Mouse (Mus musculus) common myeloid progenitor, adult 5-6 weeks (primary cell): ENCODE data around the gene Macrod2. TPM values are rescaled to one million over a fixed set of nuclear protein-coding genes. Genes with fewer than 3 reads are reported as not detected.

Source experiments
- ATAC-seq: replicated peaks from 2 replicates; pipeline ENCODE4 v1.8.0; 2016; ENCODE audit warnings: low read depth, mild to moderate bottlenecking, moderate TSS enrichment, inconsistent platforms; ENCODE audit not compliant: poor library complexity, severe bottlenecking
- total RNA-seq: library from RNA; stranded (forward); fragments of 200-1000, 187-1606 nt; gene quantifications from 2 replicates; pipeline ENCODE4 v1.2.3, GENCODE M21; 2017

The Macrod2 gene
- total RNA-seq, 1 experiment from 2014 or later = 10.0 TPM

- no peak for ATAC-seq
Observed at GRCm38 (mm10) chr2:142026721-142027120, 1631.6 kb downstream of the Macrod2 start.

DNA sequence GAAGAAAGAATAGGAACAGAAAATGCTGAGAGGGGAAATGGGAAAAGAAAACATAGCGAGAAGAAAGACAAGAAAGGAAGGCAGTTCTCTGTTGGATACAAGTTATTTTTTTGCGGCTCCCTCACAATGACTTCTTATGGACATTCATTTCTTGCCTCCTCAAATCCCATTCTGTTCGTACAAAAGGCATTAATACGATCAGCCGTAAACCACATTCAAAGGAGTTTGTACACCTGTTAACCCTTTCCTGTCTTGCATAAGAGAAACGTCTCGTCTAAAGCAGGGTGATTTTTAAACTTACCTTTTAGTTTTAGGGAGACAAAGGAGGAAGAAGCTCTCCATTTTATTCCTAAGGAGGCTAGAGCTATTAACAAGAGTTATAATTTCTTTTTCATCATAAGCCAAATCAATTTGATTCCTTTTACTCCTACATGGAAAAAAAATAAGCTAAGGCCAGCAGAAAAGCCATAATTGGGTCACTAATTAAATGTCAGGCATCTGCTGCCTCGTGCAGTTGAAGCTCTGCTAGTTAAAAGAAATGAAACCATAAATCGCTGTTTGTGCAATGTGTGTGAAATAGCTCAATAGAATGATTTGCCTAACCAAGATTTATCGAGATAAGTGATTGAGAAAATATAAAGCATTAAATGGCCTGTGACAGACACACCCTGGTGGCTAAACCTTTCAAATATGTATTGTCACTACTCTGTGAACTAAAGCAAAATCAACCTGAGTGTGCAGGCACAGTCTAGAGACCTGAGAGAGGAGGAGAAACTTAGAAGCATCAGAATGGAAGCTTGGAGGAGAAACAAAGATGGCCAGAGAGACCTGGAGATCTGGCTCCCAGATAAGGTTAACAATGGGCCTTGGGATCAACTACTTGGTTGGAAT is 1635.9 kb downstream of the Macrod2 start:
- no peak for ATAC-seq

GRCm38 (mm10) chr2:142055576-142055975 is 1660.5 kb downstream of the Macrod2 start:
- ATAC-seq = no peak

DNA sequence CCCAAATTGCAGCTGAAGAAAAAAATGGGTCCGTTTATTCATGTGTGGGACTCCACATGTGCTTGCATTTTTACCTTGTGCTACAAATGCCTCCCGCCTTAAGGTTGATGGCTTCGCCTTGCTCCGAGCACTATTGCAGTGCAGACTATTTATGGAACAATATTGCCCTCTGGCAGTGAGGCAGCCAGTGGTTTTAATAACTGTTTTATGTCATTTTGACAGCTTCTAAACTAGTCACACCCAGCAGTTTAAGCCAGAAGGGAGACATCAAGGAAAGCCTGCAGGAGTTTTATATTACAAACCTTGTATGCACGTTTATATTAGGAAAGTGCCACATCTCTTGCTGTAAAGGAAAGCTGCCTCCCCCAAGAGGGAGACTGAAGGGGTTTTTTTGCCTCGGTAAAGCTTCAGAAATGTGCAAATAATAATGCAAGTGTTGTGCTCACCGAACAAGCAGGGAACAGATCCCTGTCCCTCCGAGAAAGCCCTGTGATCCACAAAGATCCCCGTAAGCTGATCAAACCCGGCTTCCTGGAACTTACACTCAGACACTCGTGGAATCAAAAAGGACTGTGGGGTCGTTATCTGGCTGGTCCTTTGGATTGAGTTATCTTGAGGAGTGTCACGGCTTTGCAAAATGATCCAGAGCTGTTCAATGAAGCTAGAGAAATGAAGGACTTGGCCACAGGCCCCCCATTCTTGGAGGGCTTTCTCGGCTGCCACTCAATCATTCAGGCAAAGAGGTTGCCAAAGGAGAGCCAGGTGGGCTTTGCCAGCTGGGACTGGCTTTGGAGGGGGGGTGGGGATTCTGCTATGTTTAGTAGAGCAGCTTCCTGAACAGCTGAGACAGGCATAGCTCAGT is 1663.0 kb downstream of the Macrod2 start:
- no peak for ATAC-seq

- ATAC-seq = no peak
Observed at GRCm38 (mm10) chr2:142058751-142059090, 1663.6 kb downstream of the Macrod2 start.

GRCm38 (mm10) chr2:142108947-142109346 is 1713.8 kb downstream of the Macrod2 start:
- no peak for ATAC-seq

DNA sequence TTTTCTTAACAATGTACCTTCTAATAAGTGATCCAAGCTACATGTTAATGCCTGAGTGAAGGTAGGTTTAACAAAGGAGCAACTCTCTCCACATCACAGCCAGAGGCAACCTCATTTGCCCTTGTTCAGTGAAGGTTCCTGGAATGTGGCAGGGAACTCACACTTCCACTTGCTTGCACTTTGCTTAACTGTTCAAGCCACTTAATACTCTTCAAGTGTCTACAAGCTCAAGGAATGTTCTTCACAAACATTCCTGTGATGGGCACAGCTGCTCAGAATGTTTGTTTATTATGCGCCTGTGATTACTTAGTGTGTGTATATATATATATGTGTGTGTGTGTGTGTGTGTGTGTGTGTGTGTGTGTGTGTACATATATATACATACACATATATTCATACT is 1721.5 kb downstream of the Macrod2 start:
- no peak for ATAC-seq

DNA sequence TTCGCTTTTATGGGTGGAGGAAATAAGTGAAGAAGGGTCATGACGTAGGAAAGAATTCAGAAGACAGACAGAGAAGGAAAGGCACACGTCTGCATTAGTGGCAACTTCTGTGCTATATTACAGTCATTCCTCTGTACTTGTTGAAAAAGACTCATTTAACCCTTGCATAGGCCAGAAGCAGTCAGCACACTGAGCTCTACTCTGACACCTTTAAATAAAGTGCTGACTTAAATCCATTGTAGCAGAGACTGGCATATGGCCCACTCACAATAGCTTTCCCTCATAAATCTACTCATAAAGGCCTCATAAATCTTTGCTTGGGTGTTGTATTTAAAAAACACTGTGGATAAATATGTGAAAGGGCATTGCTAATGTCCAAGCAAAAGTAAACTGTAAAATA is 1733.0 kb downstream of the Macrod2 start:
- ATAC-seq = no peak

GRCm38 (mm10) chr2:142129166-142129565 is 1734.1 kb downstream of the Macrod2 start:
- ATAC-seq = no peak

- ATAC-seq = no peak
Observed at GRCm38 (mm10) chr2:142149310-142149709, 1754.2 kb downstream of the Macrod2 start.

DNA sequence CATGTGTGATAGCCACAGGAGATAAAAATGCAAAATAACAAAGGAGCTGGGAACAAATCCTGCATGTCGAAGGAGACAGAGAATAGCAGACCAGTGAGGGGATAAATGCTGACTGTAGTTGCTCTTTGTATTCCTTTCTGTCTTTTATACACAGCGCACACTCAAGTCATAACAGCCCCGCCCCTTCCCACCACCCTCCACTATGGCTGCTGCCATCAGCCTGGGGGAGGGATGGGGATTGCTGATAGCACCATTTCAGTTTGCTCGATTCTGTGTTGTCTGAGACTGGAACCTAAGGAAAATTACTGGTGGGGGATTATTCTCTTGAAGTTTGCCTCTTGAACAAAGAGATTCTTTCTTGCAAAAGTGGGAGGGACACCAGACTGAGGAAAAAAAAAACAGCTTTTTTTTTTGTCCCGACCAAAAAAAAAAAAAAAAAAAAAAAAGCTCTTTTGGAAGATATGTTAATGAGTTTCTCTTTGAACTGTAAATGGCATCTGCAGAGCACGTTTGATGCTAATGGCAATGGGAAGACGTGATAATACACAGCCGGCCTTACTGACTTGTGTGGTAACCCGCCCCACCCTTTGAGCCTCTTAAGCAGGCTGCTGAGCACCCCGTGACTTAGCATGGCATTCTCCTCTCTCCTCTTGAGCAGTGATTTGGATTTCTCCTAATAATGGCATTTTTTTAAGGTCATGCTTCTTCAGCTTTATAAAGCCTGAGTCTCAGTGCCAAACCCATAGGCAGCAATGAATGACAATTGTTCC is 1768.6 kb downstream of the Macrod2 start:
- no peak for ATAC-seq

GRCm38 (mm10) chr2:142169649-142170048 is 1774.5 kb downstream of the Macrod2 start:
- no peak for ATAC-seq

GRCm38 (mm10) chr2:142172706-142173105 is 1777.6 kb downstream of the Macrod2 start:
- ATAC-seq = no peak

GRCm38 (mm10) chr2:142174039-142174438 is 1778.9 kb downstream of the Macrod2 start:
- no peak for ATAC-seq

- no peak for ATAC-seq
Observed at GRCm38 (mm10) chr2:142186922-142187321, 1791.8 kb downstream of the Macrod2 start.

DNA sequence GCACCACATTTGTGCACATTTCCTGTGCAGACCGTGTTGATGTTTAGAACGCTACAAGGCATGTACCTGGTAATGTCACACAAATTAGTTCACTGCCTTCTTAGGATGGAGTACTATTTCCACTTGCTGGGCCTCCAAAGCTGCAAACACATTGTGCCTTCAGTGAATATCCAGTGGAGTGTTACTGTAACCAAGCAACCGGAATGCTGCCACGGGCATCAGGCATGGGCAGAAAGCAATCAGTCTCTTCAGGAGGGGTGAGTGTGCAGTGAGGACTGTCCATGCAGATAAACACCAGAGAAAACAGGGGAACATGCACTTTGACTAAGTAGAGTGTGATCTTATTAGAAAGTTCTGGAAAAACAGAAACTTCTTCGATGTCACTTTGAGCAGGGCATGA is 1792.3 kb downstream of the Macrod2 start:
- no peak for ATAC-seq

DNA sequence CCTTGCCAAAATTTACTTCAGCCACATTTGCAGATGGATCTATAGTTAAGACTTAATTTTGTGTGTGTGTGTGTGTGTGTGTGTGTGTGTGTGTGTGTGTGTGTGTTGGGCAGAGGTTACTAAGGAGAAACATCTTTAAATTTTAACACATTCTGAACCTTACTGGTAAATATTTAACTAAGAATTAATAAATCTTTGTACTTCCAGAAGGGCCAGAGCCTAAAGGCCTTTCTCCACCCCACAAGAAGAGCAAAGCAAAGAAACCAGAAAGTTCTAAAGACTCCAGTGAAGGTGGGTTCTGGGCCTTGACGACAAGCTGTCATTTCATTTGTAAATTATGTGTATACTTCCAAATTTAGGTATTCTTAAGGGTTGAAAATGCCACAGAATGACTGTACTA is 1822.3 kb downstream of the Macrod2 start:
- ATAC-seq = no peak

DNA sequence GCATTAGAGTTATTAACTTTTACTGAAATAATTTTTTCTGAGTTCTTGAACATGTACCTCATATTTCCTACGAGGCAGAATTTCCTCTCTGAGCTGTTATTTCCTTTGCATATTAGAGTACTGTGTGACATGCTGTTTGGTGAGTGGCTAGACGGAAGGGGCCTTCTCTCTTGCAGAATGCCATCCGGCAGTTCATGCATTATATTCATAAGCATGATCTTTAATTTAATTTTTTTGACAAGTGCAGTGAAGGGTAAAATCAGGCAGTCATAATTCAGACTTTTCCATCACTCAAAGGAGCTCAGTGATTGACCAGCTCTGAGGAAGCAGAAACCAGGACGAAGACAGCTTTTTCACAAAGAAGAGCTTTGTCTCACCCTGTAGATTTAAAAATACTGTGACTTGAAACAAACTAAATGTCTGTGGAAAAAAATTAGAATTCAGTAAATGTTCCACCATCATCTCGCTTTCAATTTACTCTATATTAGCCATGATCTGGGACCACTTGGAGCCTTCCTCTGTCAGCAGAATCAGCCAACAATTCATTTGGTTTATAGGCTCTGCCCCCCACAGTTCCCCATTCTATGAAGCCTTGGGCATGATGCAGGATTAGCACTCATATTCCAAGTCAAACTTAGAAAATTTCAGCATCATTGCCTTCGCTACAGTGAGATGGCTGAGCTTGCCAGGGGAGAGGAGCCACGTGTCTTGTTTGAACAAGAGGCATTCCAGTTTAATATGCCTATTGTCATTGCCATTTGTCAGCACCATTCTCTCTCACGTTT is 1827.2 kb downstream of the Macrod2 start:
- no peak for ATAC-seq

DNA sequence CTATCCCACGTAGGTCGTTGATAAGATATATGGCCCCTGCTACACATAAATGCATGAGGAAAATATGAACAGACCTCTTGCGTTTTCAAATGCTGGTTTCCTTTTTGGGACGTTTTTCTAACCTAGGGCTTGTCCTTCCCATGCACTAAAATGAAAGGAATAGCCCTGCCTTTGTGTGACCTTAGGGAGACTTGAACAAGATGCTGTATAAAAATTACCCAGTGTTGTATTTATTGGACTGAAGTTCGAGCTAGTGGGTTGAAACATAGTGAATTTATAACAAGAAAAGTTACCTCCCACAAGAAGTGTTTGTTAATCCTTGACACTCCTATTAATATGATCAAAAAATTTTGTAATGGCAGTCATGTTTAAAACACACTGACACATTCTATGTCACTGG is 1827.8 kb downstream of the Macrod2 start:
- no peak for ATAC-seq
